Mouse (Mus musculus): ENCODE measurements around the gene Ssna1. TPM values are rescaled to one million over a fixed set of nuclear protein-coding genes. Genes with fewer than 3 reads are reported as not detected.

The Ssna1 gene
- polyA plus RNA-seq, 1 experiment from 2014 or later = 218 TPM

DNA sequence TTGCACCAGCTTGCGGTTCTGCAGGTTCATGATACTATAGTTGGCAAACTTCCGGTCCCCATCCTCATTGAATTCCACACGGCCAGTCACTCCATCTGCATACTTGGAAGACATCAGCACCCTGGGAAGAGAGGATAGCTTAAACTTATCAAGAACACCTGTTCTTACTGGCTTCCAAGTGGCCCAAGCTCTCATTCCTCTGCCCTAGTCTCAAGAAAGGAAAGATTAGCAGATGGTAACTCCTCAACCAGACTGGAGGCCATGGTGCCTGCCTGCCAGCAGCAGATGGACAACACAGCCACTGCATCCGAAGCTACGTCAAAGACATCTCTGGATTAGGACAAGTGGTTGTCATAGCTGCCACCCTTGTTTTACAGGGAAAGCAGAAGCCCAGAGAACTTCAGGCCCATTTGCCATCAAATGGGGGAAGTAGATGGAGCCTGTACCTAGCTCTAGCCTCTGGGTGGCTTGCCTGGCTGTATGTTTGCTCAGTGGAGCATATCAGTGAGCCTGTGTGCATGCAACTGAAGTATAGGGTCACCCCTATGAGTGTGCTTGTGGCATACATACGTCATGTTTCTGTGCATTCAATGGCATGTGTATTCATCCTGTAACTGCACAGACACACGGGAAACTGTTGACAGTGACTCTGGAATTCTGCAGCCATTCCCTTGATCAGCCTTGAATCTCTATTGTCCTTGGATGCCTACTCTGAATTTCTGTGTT lies 31.9 kb upstream of the Ssna1 start:
- no peak overlapping the region for H3K9ac ChIP-seq
- peak overlapping the region; percentile 46; the same call in 1 of the 2 replicates for H3K4me3 ChIP-seq
- 76% methylated on average over 7 of the region's 7 CpGs for WGBS

DNA sequence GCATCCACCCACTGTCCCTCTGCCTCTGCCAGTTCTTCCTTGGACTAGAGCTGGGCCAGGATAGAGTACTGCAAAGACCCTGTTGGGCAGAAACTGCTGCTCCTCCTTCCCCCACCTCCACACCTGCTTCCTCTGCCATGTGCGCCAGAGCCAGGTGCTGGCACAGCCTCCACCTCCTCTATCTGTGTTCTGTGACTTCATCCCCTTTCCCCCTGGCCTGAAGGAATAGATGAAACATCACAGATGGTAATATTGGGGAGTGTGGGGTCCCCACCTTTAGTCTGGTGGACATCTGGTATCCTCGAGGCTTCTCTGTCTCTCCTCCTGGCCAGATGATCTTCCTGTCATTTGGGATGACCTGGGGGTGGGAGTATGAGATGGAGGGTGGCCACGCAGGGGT lies 31.2 kb upstream of the Ssna1 start:
- no peaks in the 10 kb centered on the region for H3K9me3 ChIP-seq
- H3K27me3 ChIP-seq = peaks cover 46% of the 10 kb centered on the region
- H3K27ac ChIP-seq = no peak overlapping the region
- no peak for ATAC-seq (ENCODE audit: insufficient number of reproducible peaks, insufficient read depth, low FRiP score, low TSS enrichment)
- no peak overlapping the region for H3K4me2 ChIP-seq (replicated peaks)
- WGBS = 72% methylated on average over 3 of the region's 3 CpGs
- H3K9ac ChIP-seq = no peak overlapping the region
- H3K4me3 ChIP-seq = no peak overlapping the region
- H3K36me3 ChIP-seq = no peaks in the 10 kb centered on the region
- peaks cover 9% of the 10 kb centered on the region; the same call in 1 of the 2 replicates for H3K4me1 ChIP-seq

More for the DNA sequence above, 31.9 kb upstream of the Ssna1 start:
- Histone ChIP-seq H3K4me1 (peaks cover 9% of the 10 kb centered on the region; the same call in 1 of the 2 replicates), H3K9me3 (no peaks in the 10 kb centered on the region), H3K27me3 (peaks cover 52% of the 10 kb centered on the region), H3K4me2 (replicated peaks) (peak overlapping the region; percentile 84), H3K36me3 (no peaks in the 10 kb centered on the region), H3K27ac (no peak overlapping the region)
- ATAC-seq (ENCODE audit: insufficient number of reproducible peaks, insufficient read depth, low FRiP score, low TSS enrichment) = no peak

DNA sequence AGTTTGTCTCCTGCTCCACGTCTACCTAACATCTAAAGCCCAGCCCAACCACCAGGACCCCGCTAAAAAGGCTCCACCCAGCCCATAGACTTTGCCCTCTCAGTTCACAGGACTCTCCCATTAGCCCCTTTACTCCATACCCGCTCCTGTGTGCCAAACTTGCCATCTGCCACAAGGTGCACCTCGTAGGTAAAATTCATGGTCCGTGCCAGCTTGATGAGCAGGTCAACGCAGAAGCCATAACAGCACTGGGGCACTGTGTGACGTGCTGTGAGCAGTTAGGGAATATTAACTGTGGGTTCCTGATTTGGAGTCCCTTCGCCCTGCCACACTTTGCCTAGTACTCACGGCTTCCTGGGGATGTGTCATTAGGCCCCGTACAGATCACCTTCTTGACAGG lies 25.8 kb upstream of the Ssna1 start:
- no peak overlapping the region for H3K9ac ChIP-seq
- 82% methylated on average over 10 of the region's 10 CpGs for WGBS
- no peak overlapping the region for H3K4me3 ChIP-seq
- ATAC-seq (ENCODE audit: insufficient number of reproducible peaks, insufficient read depth, low FRiP score, low TSS enrichment) = no peak
- H3K4me1 ChIP-seq = no peaks in the 10 kb centered on the region
- no peak overlapping the region for H3K27ac ChIP-seq
- no peaks in the 10 kb centered on the region for H3K9me3 ChIP-seq
- no peak overlapping the region for H3K4me2 ChIP-seq (replicated peaks)
- peaks cover 49% of the 10 kb centered on the region for H3K27me3 ChIP-seq
- no peaks in the 10 kb centered on the region for H3K36me3 ChIP-seq

DNA sequence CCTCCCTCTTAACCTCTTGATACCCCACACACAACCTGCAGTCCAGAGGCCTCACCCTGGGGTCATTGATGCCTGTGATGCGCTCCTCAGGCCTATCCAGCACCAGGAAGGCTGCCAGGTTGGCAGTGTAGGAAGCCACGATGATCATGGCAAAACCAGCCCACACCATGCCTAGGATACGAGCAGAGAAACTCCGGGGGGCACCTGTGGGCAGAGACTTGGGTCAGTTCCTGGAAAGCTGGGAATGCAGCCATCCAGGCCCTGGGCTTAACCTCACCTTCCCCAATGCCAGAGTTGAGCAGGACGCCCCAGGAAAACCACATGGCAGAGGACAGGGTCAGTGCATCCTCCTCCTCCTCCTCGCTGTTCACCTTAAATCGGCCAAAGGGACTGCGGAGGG lies 24.9 kb upstream of the Ssna1 start:
- Histone ChIP-seq H3K4me1 (peaks cover 3% of the 10 kb centered on the region; the same call in 1 of the 2 replicates), H3K27me3 (peaks cover 54% of the 10 kb centered on the region), H3K4me2 (replicated peaks) (no peak overlapping the region), H3K4me3 (no peak overlapping the region), H3K27ac (no peak overlapping the region), H3K9me3 (no peaks in the 10 kb centered on the region), H3K9ac (no peak overlapping the region), H3K36me3 (no peaks in the 10 kb centered on the region)
- ATAC-seq (ENCODE audit: insufficient number of reproducible peaks, insufficient read depth, low FRiP score, low TSS enrichment) = no peak
- 73% methylated on average over 8 of the region's 8 CpGs for WGBS

DNA sequence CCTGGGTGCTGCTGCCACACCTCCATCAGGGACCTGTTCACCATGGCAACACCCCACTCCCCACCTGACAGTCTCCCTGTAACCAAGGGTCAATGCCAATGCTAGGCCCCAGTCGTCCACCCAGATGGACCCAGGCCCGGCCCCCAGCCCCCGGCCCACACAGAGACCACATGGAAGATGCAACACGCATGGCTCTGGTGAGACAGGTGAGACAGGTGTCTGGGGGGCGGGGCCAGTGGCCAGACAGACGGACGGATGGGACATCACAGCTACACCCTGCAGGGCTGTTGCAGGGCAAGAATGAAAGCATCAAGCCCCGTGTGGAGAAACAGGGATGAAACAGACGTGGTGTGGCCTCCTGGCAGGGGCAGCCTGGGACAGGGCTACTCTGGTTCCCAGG lies 21.5 kb upstream of the Ssna1 start:
- no peak overlapping the region for H3K9ac ChIP-seq
- H3K27ac ChIP-seq = no peak overlapping the region
- H3K36me3 ChIP-seq = no peaks in the 10 kb centered on the region
- WGBS = 75% methylated on average over 9 of the region's 9 CpGs
- H3K27me3 ChIP-seq = peaks cover 88% of the 10 kb centered on the region
- peaks cover 13% of the 10 kb centered on the region for H3K4me1 ChIP-seq
- no peaks in the 10 kb centered on the region for H3K9me3 ChIP-seq
- ATAC-seq (ENCODE audit: insufficient number of reproducible peaks, insufficient read depth, low FRiP score, low TSS enrichment) = no peak
- H3K4me3 ChIP-seq = no peak overlapping the region
- H3K4me2 ChIP-seq (replicated peaks) = no peak overlapping the region

DNA sequence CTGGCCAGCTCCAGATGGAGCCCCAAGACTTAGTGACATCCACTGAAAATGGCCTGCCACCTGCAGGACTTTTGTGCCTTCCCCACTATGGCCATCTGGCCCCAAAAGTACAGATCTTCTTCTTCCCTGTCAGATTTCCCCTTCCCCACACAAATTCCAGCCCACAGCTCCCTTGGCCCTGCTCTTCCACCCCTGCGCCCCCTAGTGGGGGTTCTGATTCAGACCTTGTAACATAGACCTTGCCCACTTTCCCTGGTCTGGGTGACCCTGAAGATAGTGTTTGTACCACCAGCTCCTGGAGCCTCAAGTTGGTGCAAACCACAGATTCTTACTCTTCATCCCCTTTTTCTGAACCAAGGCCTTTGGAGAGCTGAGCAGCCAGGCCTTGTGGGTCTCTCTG lies 20.6 kb upstream of the Ssna1 start:
- Histone ChIP-seq H3K36me3 (no peaks in the 10 kb centered on the region), H3K4me3 (no peak overlapping the region), H3K4me2 (replicated peaks) (no peak overlapping the region), H3K4me1 (peaks cover 13% of the 10 kb centered on the region), H3K27ac (no peak overlapping the region), H3K27me3 (peaks cover 96% of the 10 kb centered on the region), H3K9ac (no peak overlapping the region), H3K9me3 (no peaks in the 10 kb centered on the region)
- 0% methylated on average over 1 of the region's 1 CpGs for WGBS
- no peak for ATAC-seq (ENCODE audit: insufficient number of reproducible peaks, insufficient read depth, low FRiP score, low TSS enrichment)

DNA sequence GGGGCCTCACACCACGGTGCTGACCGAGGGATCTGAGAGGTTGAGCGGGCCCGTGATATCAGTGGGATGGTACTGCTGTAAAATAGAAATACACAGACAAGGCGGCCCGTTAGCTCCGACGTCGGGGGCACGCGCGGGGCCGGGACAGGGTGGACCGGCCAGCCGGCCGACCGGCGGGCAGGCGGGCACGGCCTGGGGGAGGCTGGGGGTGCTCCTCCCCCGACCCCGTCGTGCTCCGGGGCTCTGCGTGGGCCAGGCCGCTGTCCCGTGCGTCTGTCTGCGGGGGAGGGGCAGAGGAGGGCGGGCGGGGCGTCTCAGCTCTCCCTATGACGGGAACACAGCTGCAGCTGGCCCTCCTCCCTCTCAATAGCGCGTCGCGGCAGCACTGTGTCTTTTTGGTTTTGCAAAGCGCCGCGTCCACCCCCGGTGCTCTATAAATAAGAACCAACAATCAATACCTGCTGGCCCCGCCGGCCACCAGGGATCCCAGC lies 19.9 kb upstream of the Ssna1 start:
- Histone ChIP-seq H3K36me3 (no peaks in the 10 kb centered on the region), H3K9me3 (no peaks in the 10 kb centered on the region), H3K27me3 (peaks cover 94% of the 10 kb centered on the region), H3K4me2 (replicated peaks) (peak overlapping the region; percentile 49), H3K27ac (no peak overlapping the region), H3K4me3 (peak overlapping the region; percentile 26), H3K4me1 (peaks cover 13% of the 10 kb centered on the region), H3K9ac (peak overlapping the region; percentile 30; the same call in 1 of the 2 replicates)
- WGBS = 8% methylated on average over 34 of the region's 43 CpGs
- no peak for ATAC-seq (ENCODE audit: insufficient number of reproducible peaks, insufficient read depth, low FRiP score, low TSS enrichment)

DNA sequence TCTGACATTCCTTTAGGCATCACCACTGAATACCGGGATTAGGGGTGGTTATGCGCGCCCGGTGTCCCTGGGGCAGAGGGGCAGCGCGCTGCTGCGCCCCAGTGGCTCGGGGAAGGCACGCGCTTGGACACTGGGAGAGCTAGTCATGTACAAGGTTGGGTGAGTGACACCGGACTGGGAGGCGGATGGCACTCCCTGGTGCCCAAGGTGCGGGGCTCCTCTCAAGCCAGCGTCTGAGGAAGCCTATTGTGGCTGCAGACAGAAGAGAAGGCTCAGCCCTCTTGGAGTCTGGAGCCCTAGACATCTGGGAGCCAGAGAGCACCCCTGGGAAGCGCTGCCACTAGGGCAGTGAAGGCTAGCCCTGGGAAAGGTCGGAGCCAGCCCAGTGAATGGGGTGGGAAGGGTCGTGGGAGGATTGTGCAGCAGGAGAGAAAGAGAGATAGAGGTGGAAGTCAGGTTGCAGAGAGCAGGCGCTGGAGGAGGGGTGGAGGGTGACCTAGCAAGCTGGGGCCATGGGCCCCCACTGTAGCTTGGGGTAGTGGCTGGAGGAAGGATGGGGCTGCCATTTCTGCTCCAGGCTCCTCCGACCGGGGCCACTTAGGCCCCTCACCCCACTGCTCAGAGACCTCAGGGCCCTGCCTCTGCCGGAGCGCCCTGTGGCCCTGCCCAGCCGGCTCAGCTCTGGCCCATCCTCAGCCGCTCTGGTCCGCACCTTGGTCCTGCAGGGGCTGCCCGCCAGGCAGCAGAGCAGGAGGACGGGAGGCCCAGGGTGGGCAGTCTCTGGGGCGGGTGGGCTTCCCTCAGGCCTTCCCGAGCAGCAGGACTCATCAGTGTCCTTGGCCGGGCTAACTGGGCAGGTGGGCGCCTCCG lies 19.2 kb upstream of the Ssna1 start:
- peaks cover 92% of the 10 kb centered on the region for H3K27me3 ChIP-seq
- peak overlapping the region; percentile 49 for H3K4me2 ChIP-seq (replicated peaks)
- H3K27ac ChIP-seq = no peak overlapping the region
- H3K36me3 ChIP-seq = no peaks in the 10 kb centered on the region
- ATAC-seq (ENCODE audit: insufficient number of reproducible peaks, insufficient read depth, low FRiP score, low TSS enrichment) = no peak
- H3K9ac ChIP-seq = 0 out of 2 replicates have a peak overlapping the region, but pooled peaks have one; percentile 30
- H3K4me1 ChIP-seq = peaks cover 13% of the 10 kb centered on the region
- peak overlapping the region; percentile 6; the same call in 1 of the 2 replicates for H3K4me3 ChIP-seq
- 6% methylated on average over 32 of the region's 32 CpGs for WGBS
- no peaks in the 10 kb centered on the region for H3K9me3 ChIP-seq

DNA sequence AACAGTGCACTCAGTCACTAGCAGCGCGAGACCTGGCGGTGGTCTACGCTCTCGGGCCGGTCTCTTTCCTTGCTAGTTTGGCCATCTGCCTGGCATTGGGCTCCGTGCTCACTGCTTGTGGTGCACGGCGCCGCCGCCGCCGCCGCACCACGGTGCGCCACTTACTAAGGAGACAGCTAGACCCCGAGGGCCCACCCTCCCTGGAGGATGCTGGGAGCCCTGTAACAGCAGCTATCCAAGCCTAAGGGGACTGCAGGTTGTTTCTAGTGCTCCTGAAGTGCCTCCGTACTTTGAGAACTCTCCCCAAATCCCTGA lies 18.5 kb upstream of the Ssna1 start:
- under 1% methylated on average over 18 of the region's 18 CpGs for WGBS
- H3K9me3 ChIP-seq = no peaks in the 10 kb centered on the region

DNA sequence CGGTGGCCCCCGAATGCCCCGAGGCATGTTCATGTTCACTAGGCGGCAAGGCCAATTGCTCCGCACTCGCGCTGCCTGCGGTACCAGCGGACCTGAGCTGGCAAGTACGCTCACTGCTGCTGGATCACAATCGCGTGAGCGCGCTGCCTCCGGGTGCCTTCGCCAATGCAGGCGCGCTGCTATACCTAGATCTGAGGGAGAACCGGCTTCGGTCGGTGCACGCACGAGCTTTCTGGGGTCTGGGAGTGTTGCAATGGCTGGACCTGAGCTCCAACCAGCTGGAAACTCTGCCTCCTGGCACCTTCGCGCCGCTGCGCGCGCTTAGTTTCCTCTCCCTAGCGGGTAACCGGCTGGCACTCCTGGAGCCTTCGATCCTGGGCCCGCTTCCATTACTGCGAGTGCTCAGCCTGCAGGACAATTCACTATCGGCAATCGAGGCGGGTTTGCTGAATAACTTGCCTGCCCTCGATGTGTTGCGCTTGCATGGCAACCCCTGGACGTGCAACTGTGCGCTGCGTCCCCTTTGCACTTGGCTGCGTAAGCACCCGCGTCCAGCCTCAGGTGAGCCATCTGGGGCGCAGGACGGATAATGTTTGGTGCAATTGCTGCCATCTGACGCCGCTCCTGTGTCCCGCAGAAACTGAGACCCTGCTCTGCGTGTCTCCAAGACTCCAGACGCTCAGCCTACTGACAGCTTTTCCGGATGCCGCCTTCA lies 18.0 kb upstream of the Ssna1 start:
- H3K4me2 ChIP-seq (replicated peaks) = peak overlapping the region; percentile 32
- no peak for ATAC-seq (ENCODE audit: insufficient number of reproducible peaks, insufficient read depth, low FRiP score, low TSS enrichment)
- 1% methylated on average over 54 of the region's 54 CpGs for WGBS
- no peak overlapping the region for H3K9ac ChIP-seq
- peaks cover 11% of the 10 kb centered on the region for H3K36me3 ChIP-seq
- peaks cover 13% of the 10 kb centered on the region for H3K4me1 ChIP-seq
- H3K9me3 ChIP-seq = no peaks in the 10 kb centered on the region
- no peak overlapping the region for H3K27ac ChIP-seq
- peak overlapping the region; percentile 11; the same call in 1 of the 2 replicates for H3K4me3 ChIP-seq
- peaks cover 84% of the 10 kb centered on the region for H3K27me3 ChIP-seq

More for the DNA sequence above, 18.5 kb upstream of the Ssna1 start:
- H3K27ac ChIP-seq = no peak overlapping the region
- peaks cover 13% of the 10 kb centered on the region for H3K4me1 ChIP-seq
- H3K9ac ChIP-seq = no peak overlapping the region
- peak overlapping the region; percentile 11; the same call in 1 of the 2 replicates for H3K4me3 ChIP-seq
- H3K27me3 ChIP-seq = peaks cover 87% of the 10 kb centered on the region
- H3K4me2 ChIP-seq (replicated peaks) = peak overlapping the region; percentile 32
- ATAC-seq (ENCODE audit: insufficient number of reproducible peaks, insufficient read depth, low FRiP score, low TSS enrichment) = no peak
- peaks cover 6% of the 10 kb centered on the region for H3K36me3 ChIP-seq

DNA sequence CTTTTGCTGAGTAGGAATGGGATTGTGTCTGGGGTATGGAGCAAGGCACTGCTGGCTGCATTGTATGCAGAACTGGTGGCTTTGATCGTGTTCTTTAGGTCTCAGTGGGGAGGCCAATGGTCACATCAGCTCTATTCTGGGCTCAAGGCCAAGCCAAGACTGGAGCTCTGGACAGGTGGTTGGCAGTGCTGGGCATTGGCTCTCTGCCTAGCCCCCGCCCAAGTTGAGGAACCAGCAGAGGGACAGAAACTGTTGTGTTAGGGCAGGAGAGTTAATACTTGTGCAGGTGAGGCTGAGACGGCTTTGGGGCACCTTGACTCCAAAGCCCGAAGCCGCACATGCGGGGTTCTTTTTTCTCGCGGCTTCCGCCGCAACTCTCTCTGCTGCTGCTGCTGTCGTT lies 17.4 kb upstream of the Ssna1 start, which contains the start of gene Lrrc26:
TSS of gene Lrrc26 (plus strand) at position 265 of the 400 bp plus-strand sequence.
- peak within 1 kb of the TSS; percentile 11; the same call in 1 of the 2 replicates for H3K4me3 ChIP-seq
- H3K36me3 ChIP-seq = peaks cover 17% of the 10 kb centered on the region
- peaks cover 13% of the 10 kb centered on the region for H3K4me1 ChIP-seq
- H3K27me3 ChIP-seq = peaks cover 78% of the 10 kb centered on the region
- H3K9ac ChIP-seq = no peak within 1 kb of the TSS
- 5% methylated on average over 11 of the region's 11 CpGs for WGBS
- no peaks in the 10 kb centered on the region for H3K9me3 ChIP-seq
- H3K4me2 ChIP-seq (replicated peaks) = peak within 1 kb of the TSS; percentile 32
- no peak for ATAC-seq (ENCODE audit: insufficient number of reproducible peaks, insufficient read depth, low FRiP score, low TSS enrichment)
- H3K27ac ChIP-seq = no peak within 1 kb of the TSS

Data from embryonic facial prominence, embryonic 12.5 days (tissue).